Mouse (Mus musculus) heart, adult 9 months (tissue): ENCODE results near the gene Cbr2.

ENCODE experiments used
- DNase-seq, 2 experiments: peaks; one replicate each; pipeline ENCODE4 v3.0.0; 2022; ENCODE audit warnings: low spot score in 2 of 2

Gene Cbr2

DNA sequence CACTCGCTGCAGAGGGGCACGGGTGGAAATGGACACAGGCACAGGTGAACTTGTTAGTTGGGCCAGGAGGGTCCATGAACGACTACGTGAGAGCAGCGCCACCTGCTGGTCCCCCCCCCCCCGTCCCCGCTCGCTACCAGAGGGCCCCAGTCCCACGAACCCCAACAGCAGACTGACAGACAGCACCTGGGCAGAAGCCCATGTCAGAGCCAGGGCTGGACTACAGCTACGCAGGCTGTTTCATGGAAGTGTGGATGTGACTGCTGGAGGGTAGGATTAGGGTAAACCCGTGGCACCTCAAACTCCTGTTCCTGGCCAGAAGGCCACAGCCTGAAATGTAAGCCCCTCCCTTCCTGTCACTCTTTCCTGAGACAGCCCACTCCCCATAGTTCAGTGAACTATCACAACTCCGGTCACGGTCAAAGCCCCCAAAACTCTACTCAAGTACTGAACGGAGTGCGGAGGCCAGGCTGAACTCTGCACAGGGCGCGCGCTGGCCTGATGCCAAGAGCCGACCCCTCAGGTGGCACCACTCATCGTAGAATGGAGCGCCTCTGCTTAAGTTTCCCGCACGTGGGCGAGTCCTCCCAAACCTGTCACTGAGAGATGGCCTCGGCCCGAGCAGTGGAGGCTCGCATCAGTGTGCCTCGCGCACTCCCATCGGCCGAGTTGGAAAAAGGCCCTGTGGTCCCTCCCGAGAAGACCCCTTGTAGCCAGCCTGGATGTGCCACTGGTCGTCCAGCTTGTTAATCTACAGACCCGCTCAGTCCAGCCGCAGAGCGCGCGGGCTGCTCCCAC is 18.9 kb downstream of the Cbr2 start:
- DNase-seq = peak; percentile 28 to 41

DNA sequence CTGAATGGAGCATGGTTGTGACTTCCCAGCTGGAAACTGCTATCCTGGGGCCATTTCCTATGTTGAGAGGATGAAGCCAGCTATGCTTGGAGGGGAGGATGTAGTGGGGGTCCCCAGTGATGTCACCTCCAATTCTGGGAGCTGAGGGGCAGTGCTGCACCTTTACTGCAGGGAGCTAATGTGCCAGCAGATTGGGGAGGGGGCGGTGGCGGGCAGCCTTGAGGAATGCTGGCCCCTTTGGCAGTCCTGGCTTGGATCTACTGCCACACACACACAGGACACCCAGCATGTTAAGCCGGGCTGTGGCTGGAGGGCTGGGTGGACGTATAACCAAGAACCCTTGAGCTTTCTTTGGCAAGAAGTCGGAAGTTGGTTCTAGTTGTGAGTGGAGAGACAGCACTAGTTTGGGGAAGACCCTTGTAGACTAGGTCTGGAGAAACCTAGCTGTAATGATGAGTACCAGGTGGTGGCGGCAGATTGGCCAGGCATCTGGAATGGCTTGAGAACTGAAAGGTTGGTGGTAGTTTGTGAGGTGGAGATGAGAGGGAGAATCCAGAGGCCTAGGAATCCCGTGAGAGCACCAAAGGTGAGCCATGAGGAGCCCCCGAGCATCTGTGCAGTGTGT is 19.8 kb downstream of the Cbr2 start:
- DNase-seq = no peak

DNA sequence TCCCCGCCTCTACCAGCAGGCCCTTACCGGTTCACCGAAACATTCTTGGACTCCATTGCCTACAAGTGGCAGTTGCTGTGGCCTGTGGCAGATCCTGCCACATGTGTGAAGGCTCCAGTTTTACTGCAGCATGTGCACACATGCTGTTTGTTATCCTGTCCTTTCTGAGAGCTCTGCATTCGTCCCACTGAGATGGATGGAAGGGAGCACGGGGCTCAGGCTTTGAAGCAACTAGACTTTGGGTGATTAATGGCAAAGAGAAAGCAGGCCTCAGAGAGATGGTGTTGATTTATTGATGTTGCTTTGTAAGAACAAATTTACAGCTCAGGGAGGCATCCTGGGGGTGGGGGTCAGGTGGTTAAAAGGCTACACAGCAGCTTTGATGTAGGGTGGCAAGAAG is 21.2 kb downstream of the Cbr2 start:
- DNase-seq = no peak

DNA sequence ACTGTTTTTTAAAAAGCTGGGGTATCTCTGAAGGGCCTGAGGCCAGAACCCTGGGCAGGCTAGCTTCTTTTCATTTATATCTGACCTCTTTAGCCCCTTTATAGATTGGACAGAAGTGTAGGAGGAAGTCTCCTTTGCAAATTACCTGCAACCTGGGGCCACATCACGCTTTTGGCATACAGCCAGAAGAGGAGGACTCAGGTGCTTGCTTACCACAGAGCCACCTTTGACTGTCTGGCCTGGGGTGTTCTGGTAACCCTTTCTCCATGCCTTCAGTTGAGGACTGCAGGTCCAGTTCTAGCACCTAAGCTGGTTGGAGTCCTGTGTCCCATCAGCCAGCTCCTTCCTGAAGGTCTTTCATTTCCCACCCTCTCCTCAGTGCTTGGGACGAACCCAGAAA is 22.4 kb downstream of the Cbr2 start:
- no peak for DNase-seq

DNA sequence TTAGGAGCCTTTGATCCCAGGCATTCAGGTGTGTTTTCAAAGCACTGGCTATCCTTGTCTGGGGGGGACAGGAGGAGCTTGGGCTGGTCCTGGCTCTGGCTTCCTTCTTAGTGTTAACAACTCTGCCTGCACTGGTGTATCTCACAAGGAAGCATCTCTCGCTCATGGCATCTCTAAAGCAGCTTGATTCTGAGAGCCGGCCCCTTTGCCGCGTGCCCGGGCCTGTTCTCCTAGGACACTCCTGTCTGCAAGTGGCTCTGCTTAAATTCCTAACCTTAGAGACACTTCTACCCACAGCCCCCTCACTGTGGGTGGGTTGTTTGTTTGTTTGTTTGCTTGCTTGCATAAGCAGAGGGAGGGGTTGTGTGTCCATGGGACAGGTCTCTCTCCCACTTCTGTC is 23.9 kb downstream of the Cbr2 start:
- no peak for DNase-seq

DNA sequence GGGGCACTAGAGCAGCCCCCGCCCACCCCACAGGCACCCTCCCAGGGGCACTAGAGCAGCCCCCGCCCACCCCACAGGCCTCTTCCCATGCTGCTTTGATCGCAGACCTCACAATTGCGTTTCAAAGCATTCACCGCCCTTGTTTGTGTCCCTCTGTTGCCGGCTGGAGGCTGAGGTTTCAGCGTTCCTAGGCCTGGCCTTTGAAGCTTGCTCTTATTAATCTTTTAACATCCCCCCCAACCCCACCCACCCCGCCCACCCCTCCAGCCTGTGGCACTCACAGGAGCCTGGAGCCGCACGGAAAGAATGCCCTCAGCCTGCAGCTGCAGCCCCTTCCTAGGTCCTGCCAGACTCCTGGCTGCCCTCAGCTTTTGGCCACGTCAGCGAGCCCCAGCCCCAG is 24.7 kb downstream of the Cbr2 start:
- DNase-seq = no peak

DNA sequence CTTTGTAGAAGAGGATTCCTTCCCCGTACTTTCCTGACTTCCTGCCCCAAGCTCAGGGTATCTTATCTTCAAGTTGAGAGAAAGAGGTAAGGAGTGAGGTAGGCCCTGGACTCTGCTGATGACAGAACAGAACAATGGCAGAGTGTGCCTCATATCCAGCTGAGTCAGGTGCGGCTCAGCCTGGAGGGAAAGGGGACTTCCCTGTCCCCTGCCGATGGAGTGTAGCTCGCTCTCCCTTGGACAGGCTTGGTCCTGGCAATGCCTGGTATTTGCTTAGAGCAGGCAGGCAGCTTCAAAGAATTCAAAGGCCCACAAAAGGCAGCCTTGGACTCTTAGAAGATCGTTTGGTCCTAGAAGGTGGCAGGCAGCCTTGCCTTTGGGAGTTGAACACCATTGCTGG is 25.8 kb downstream of the Cbr2 start:
- DNase-seq = no peak

DNA sequence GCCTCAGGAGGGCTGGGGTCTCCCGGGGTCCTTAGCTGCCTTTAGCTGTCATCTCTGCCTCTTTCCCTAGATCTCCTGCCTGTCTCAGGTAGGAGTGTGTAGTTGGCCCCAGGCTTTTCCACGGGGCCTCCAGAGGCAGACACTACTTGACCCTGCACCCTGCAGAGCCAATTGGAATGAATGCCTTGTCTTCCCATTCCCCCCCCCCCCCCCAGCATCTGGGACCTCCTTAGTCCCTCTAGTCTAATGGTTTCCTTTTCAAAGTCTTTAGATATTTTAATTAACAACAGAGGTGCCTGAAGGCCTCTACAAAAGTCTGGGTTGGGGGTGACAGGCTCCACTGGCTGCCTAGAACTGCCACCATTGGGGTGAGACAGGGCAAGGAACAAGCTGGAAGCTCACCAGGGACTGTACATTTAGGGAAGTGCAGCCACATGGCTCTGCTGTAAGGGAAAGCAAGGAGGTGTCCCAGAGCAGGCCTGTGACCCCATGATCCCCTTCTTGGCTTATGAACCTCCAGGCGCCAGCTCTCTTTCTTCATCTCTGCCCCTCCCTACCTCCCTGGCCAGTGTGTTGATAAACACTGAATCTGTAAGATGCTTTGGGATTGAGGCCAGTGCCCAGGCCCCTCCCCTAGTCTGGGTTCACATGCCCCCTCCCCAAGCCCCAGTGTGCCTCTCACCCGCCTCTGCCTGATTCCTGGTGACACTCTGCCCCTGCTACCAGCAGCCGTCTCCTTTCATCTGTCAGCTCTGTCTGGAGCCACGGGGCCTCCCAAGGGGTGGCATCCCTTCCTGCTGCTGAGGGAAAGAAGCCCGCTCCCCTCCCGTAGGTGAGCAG is 27.2 kb downstream of the Cbr2 start:
- DNase-seq = no peak

DNA sequence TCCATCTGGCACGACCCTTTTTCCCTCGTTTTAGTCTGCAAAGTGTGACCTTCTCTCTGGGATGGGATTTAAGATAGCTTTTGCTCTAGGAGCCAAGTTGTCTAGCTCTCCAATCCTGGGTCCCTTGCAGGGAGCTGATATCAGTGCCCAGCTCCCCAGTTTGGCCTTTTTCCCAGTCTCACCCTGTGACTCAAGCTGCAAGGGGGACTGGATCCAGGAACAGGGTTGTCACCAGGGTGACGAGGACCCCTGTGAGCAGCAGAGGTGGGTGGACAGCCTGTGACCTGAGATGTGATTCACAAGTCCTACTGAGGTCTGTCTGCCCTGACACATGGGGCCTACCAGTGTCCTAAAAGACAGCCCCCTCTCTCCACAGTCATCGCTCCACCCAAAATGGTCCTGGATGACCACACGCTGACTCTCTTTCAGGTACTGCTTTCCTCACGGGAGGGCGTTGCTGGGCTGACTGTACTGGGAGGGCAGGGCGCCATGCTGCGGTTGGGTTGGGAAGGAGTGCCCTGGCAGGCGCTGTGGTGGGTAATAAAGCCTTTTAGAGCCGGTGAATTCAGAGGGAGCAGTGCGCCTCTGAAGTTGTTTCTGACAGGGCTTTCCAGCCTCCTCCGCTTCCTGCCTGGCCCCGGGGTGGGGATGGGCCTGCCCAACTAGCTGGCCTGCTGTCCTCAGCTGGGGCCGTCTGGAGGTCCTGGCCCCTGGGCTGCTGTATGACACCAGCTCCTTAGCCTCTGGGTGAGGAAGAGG is 28.0 kb downstream of the Cbr2 start:
- no peak for DNase-seq

DNA sequence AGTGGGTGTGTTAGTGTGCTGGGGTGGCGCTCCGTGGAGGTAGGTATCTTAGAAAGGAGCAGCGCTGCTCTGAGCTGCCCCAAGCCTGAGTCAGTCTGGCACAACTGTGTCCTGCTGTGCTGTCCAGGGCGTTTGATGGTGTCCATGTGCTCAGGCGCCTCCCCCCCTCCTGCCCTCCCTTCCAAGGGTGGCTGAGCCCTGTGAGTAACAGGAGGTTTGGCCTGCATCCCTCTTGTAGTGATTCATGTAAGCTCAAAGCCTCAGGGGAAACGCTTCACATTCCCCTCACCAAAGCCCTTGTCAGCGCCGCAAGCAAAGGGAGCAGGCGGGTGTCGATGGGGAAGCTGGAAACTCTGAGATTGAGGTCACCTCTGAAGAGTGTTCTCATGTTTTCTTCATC is 34.2 kb downstream of the Cbr2 start:
- DNase-seq = peak; percentile 75 to 80

DNA sequence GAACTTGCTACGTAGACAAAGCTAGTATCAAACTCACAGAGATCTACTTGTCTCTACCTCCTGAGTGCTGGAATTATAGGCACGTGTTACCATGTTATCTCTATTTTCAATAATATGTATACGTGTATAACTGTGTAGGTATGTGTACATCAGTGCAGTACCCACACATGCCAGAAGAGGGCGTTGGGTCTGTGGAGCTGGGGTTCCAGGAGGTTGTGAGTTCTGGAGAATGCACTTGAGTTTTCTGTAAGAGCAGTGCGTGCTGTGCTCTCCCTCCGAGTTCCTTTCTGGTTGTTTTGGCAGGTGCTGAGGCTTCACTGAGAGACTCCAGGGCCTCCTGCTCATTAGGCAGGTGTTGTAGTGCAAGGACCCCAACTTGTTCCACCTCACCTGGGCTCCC is 35.3 kb downstream of the Cbr2 start:
- no peak for DNase-seq

DNA sequence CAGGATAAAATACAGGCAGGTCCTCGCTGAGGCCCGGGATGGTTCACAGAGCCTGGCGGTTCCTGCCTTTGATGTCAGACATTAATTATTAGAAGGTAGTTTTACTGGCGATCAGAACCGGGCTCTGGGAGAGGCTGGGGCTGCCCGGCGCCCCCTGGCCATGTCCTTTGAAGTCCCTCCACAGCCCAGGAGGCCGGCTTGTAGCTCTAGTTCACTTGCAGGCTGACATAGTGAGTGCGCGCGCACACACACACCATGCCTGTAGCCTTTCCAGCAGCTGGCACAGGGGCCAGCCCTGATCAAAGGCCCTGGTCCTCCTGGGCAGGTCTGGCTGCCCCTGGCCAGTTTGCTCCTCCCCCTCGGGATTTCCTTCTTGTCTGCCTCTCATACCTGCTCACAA is 36.3 kb downstream of the Cbr2 start:
- no peak for DNase-seq

DNA sequence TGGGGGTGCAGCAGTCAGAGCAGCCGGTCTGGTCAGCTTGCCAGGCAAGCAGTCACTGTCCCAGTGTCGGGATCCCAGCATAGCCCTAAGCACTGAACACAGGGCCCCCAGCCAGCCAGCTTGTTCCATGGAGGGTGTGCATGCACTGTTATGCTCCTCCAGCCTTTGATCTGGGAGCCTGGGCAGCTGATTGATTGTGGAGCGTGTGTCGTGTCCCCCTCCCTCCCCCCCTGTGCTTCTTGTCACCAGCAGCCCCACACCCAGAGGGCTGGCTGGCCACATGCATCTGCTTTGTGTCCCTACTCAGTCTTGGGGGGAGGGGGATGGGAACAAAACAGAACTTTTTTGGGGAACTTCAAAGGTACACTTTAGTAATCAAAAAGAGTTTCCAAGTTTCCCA is 36.7 kb downstream of the Cbr2 start:
- DNase-seq = no peak

DNA sequence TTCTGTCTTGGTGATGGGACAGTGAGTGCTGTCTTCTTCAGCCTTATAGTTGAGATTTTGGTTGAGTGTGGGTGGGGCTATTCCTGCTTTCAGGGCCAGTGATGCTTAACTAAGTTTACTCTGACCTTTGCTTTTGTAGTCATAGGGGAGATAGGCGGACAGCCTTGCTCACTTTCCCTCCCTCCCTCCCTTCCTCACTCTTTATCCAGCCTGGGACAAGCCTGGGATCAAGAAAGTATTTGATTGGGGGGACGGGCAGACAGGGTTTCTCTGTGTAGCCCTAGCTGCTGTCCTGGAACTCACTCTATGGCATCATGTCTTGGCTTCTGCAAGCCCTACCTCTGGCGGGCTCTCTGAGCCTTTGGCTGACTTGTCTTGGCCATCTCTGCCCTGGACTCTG is 38.5 kb downstream of the Cbr2 start:
- no peak for DNase-seq

DNA sequence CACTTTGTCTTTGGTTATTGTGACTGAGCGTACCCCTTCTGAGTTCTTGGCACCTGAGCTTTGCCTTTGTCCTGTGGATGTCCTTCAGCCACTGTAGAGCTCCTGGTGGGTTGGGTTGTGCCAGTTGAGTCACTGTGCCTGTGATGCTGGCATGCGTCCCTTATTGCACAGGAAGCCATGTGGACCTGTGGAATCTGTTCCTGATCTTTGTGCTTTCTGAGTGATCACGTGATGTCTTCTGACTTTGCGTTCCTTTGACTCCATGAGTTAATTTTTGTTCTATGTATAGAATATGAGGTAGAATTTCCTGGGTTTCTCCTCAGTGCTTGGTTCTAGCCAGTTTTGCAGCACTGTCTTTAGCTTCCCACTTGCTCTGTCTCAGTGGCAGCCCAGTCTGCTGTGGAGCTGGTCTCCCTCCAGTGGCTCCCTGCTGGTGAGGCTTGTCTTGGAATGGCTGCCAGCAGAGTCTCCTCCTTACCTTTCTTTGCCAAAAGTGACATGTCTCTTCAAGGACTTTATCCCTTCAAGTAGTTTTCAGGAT is 39.4 kb downstream of the Cbr2 start:
- no peak for DNase-seq

DNA sequence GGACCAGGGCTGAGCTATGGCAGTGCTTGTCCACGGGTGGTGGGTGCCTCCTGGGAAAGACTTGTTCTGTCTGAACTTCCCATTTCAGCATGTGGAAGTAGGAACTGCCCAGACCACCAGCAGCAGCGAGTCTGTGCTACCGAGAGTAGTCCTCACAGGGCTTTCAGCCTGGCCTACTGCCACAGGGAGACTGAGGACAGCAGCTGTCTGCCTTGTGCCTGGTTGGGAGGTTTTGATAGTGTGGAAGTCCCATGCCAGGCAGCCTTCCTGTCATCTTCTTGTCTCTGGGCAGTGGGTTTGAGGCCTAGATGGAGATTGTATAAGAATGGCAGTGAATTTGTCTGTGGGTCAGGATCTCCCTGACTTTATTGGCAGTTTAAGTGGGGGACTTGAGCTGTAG is 42.5 kb downstream of the Cbr2 start:
- DNase-seq = no peak

DNA sequence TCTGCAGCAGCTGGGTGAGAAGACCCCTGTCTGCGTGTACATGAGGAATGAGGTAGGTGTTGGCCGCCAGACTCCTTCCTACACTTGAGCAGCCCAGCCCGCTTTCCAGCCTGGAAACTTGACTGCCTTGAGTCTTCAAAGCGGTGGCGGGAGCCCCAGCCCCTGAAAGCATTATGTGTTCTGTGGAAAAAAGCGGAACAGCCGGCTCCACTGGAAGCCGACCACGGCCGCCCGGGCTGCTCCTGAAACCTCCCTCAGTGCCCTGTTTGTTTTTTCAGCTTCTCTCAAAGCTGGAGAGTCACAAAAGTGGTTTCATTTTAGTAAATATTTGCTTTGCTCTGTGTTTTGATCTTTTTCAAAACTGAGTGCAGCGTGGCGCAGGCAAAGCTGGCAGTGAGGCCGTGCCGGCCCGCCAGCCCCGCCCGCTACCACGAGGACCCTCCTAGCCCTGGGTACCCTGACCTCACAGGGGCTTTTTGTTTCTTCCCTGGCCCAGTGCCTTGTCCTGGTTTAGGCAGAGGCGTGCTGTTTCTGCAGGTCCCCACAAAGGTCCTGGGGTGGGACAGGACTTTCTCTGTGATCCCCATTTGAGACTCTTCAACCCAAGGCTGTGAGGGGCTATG is 45.2 kb downstream of the Cbr2 start:
- DNase-seq = no peak

DNA sequence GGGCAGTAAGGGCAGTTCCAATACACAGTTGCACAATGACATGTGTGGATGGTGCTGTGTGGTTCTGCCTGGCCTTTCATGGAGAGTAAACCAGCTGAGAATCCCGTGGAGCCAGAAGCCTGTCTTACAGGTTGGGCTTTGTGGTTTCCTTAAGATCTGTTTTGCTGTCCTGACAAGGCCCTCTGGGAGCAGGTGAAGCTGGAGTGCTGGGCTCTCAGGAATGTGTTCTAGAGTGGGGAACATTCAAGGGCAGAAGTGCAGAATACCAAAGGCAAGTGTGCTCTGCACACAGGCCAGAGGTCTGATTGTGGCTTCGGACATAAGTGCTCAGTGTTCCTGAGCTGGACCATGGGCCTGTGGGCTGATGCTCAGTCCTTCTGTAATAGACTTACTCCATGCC is 47.3 kb downstream of the Cbr2 start:
- no peak for DNase-seq

DNA sequence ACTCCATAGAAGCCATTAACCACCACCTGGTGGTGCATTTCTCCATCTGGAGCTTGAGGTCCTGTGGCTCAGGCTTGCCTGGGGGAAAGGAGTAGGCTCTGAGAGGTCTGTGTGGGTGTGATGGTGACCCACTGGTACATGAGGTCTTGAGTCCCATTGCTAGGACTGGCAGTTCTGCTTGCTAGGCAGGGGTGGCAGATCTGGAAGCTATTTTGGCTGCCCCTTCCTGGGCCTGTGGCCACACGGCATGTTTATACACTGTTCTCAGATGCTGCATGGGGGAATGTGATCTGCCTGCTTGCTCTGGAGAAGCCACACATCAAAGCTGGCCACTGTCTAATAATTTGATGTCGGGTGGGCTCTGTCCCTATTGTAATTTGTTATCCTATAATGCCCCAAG is 47.8 kb downstream of the Cbr2 start:
- DNase-seq = no peak

DNA sequence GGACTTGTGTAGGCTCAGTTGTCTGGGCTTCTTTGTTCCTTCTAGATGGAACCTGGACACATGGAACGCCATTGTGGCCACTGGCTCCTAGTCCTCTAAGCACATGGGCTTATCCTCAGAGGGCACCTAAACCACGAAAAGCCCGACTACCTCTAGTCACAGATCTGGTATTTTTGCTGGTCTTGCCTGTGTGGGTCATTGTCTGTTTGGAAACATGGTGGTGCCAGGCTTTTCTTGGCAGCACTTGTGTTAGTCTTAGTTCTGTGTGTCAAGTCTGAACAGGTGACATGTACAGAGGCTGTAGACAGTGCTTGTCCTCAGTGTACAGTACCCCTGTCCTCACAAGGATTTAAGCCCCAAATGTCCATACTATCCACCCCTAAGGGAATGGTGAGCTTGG is 48.4 kb downstream of the Cbr2 start:
- no peak for DNase-seq

DNA sequence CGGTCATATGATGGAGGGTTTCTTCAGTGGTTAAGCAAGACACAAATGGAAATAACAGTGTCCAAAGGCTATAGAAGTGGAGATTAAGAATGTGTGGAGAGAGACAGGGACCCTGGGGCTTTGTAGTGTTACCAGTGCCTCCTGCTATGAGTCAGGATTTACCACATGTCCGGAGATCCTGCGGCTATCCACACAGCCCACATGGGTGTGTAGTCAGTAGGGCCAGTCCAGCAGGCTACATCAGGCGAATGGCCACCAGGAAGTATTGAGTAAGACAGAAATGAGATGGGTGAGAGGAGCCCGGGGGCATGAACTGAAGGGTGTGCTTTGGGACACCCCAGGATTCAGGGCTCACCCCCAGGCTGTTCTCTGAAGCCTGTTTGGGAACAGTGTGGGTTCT is 49.2 kb downstream of the Cbr2 start:
- no peak for DNase-seq
